11 mouse cellular contexts compared by ENCODE assay signal in genomic region chrX:135761707-135762106, GRCm38 (mm10). TPM values are rescaled to one million over a fixed set of nuclear protein-coding genes. Genes with fewer than 3 reads are reported as not detected.
DNase-seq lines count a peak whose midpoint lies in the region; ATAC-seq and TF ChIP-seq lines count a peak whose summit lies in the region.
"Had no signal": no experiment of that assay in that cellular context is flagged by ENCODE, and none has a peak within 500 bp of the region (broad histone marks: within the 10 kb centered on the region; RNA-seq: fewer than 3 reads in every experiment).

No protein-coding gene starts in this region.

- ATAC-seq in megakaryocyte, adult 5-6 weeks (ENCODE audit: poor library complexity, severe bottlenecking), result no peak

- H3K4me3 ChIP-seq in thymus, adult 2 months (ENCODE audit: control insufficient read depth, insufficient read depth, low read length), result no peak overlapping the region
- H3K4me3 ChIP-seq: heart, embryonic 15.5 days; megakaryocyte, embryonic 14.5 days had no signal

- H3K27me3 ChIP-seq in thymus, adult 2 months (ENCODE audit: control insufficient read depth, insufficient read depth, low read length), result no peaks in the 10 kb centered on the region
- H3K27me3 ChIP-seq: heart, embryonic 15.5 days had no signal

- no peak for TF ChIP-seq POLR2A in thymus, adult 2 months (IDR thresholded peaks at IDR 0.05; ENCODE audit: control insufficient read depth, extremely low read depth, insufficient read depth, low read length, poor library complexity)

- no peak overlapping the region for H3K27ac ChIP-seq in thymus, adult 2 months (ENCODE audit: control insufficient read depth, insufficient read depth, low read length)
- H3K27ac ChIP-seq: heart, embryonic 15.5 days had no signal

- TF ChIP-seq CTCF in thymus, adult 2 months (IDR thresholded peaks at IDR 0.05; ENCODE audit: borderline replicate concordance, control insufficient read depth, extremely low read depth, insufficient read depth, low read length, poor library complexity), result no peak

- peak; percentile 13 to 22 for DNase-seq in heart, postnatal 36 days
- DNase-seq in heart, adult 8-10 months (ENCODE audit: low spot score), result no peak
- DNase-seq in thymus, postnatal 0 days (ENCODE audit: low spot score), result peak; percentile 7
- DNase-seq in thymus, adult 2 months, result no peak
- DNase-seq in cerebellum, postnatal 25 days, result peak; percentile 16 to 55
- DNase-seq in lung, postnatal 14 days, result peak; percentile 33
- DNase-seq in urinary bladder, postnatal 4 days (ENCODE audit: low spot score in 2 of 2), result no peak

- H3K36me3 ChIP-seq in thymus, adult 2 months (ENCODE audit: control insufficient read depth, insufficient read depth, low read length), result peaks cover 4% of the 10 kb centered on the region; the same call in 1 of the 2 replicates

- no peaks in the 10 kb centered on the region for H3K4me1 ChIP-seq in thymus, adult 2 months (replicated peaks; ENCODE audit: control insufficient read depth, insufficient read depth, low read length)
- H3K4me1 ChIP-seq: heart, embryonic 15.5 days; megakaryocyte, embryonic 14.5 days had no signal

- intact Hi-C loops in heart, postnatal 36 days (cut with DNase I), result loop anchor here (5.0 kb wide), 1 partner anchor 36 kb away; the partner anchor contains the start of gene Bhlhb9

RNA-seq across cellular contexts. Expression of gene Armcx5, which starts 19.2 kb away (rescaled TPM):
- 1 to 10 TPM; 5.6 to 6.9 TPM for total RNA-seq in heart, postnatal 36 days (2021)
- total RNA-seq in heart, adult 8-10 months (2022), result 1 to 10 TPM; 4.5 to 7.8 (median 5.7) TPM
- polyA plus RNA-seq in thymus, postnatal 0 days (2015; fragmentation: Nextera tagmentation; extraction: Ambion mirVana), result 9.5 and 12.2 TPM in 2 replicates
- polyA plus RNA-seq in thymus, adult 2 months (2012; rRNA removed), result 2.0 and 2.1 TPM in 2 replicates
- total RNA-seq in megakaryocyte, adult 5-6 weeks (2015), result 7.8 and 9.6 TPM in 2 replicates
- 6.6 and 9.1 TPM in 2 replicates for total RNA-seq in megakaryocyte, adult 5-6 weeks (2017)

RNA-seq across cellular contexts. Expression of gene Gprasp1, which starts 19.2 kb away (rescaled TPM):
- 10 to 100 TPM; 16.4 to 17.5 TPM for total RNA-seq in heart, postnatal 36 days (2021)
- total RNA-seq in heart, adult 8-10 months (2022), result 10 to 100 TPM; 17.9 to 25.6 (median 21.4) TPM
- polyA plus RNA-seq in thymus, postnatal 0 days (2015; fragmentation: Nextera tagmentation; extraction: Ambion mirVana), result 18.9 and 20.8 TPM in 2 replicates
- polyA plus RNA-seq in thymus, adult 2 months (2012; rRNA removed), result 19.9 and 20.3 TPM in 2 replicates
- 11.6 and 14.6 TPM in 2 replicates for total RNA-seq in megakaryocyte, adult 5-6 weeks (2015)
- 20.4 and 23.1 TPM in 2 replicates for total RNA-seq in megakaryocyte, adult 5-6 weeks (2017)

RNA-seq across cellular contexts. Expression of gene Bhlhb9, which starts 35.7 kb away (rescaled TPM):
- 10 to 100 TPM; 10.6 to 17.6 TPM for total RNA-seq in heart, postnatal 36 days (2021)
- total RNA-seq in heart, adult 8-10 months (2022), result 10 to 100 TPM in 2 of 4 experiments, 1 to 10 TPM in 2; 7.5 to 16.9 (median 13.2) TPM
- 55.0 and 55.1 TPM in 2 replicates for polyA plus RNA-seq in thymus, postnatal 0 days (2015; fragmentation: Nextera tagmentation; extraction: Ambion mirVana)
- 11.5 and 14.6 TPM in 2 replicates for polyA plus RNA-seq in thymus, adult 2 months (2012; rRNA removed)
- total RNA-seq in megakaryocyte, adult 5-6 weeks (2015), result 4.1 and 5.0 TPM in 2 replicates
- 3.9 and 4.5 TPM in 2 replicates for total RNA-seq in megakaryocyte, adult 5-6 weeks (2017)

RNA-seq across cellular contexts. Expression of gene Tmsb15a, which starts 36.6 kb away (rescaled TPM):
- not detected for total RNA-seq in heart, postnatal 36 days (2021)
- not detected for total RNA-seq in heart, adult 8-10 months (2022)
- 0.82 and 1.3 TPM in 2 replicates for polyA plus RNA-seq in thymus, postnatal 0 days (2015; fragmentation: Nextera tagmentation; extraction: Ambion mirVana)
- polyA plus RNA-seq in thymus, adult 2 months (2012; rRNA removed), result not detected in 2 replicates
- not detected in 2 replicates for total RNA-seq in megakaryocyte, adult 5-6 weeks (2015)
- total RNA-seq in megakaryocyte, adult 5-6 weeks (2017), result not detected in 2 replicates
- total RNA-seq: adrenal gland, postnatal 36 days had no signal

Comparison
In these comparisons a context has a peak if more than half of its experiments do, and no peak if none do; other contexts are left out.
1. DNase-seq: peak in heart, postnatal 36 days (2 of 2), thymus, postnatal 0 days (single experiment), cerebellum, postnatal 25 days (2 of 2) and lung, postnatal 14 days (single experiment); none in heart, adult 8-10 months (single experiment), thymus, adult 2 months (single experiment) and urinary bladder, postnatal 4 days (0 of 2).